Mouse (Mus musculus) lung, postnatal 14 days (tissue): ENCODE data around the gene Dscaml1.
A peak's percentile ranks its signal among the peaks of the same experiment; 100 is the strongest.

Source experiments
- DNase-seq: peaks from one replicate; pipeline ENCODE4 v3.0.0; 2021

Gene Dscaml1

DNA sequence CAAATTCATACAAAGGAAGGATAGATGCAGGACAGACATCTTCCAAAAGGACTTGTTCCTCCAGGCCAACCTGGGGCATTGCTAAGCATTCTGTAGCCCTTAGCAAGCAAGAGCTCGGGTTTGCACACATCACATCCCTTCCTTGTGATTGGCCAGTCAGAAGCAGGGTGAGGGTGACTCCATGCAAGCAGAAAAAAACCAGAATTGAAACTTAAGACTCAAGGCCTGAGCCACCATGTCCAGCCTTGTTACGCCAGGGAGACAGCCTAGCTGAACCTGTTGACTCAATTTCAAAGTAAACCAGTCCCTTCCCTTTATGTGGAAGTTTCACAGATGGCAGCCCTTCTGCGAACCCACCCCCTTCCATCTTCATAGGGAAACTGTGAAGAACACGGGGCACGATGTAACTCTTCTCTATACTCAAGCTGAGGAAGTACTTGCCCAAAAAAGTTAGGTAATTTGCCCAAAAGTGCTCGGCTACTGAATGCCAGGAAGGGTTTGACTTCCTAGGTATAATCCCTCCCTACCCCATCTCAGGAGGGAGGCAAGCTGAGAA lies 218.5 kb downstream of the Dscaml1 start:
- no peak for DNase-seq

DNA sequence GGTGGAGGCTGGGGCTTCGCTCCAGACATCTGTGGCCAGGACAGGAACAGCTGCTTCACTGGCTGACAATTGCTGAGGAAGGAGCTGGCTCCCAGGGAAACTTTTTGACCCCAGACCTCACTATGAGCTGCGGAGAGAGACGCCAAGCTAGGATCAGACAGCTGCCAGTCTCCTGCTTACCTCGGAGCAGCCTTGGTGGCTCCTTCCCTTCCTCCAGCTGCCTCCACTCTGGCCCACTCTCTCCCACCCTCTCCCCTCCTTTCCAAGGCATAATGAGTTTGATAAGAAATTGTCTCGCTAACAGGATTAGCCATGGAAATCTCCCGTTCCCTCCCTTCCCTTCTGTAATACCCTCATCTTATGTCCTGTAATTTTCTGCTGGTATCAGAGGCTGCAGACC lies 219.1 kb downstream of the Dscaml1 start:
- no peak for DNase-seq

GRCm38 (mm10) chr9:45651078-45651809 lies 224.8 kb downstream of the Dscaml1 start:
- no peak for DNase-seq

DNA sequence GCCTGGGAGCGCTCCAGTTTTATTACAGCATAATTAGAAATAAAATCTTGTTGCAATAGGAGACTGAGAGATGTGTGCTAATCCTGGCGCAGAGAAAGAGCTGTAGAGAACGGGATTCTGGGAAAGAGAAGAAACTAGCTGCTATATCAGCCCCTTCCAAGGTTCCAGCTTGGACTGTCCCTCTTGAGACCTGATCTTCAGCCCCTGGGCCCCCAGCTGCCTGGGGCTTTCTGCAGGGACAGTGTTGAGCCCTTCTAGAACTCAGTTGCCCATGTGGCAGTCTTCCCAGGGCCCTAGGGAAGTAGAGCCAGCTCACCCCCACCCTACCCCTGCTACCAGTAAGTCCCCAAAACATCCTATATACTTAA lies 225.4 kb downstream of the Dscaml1 start:
- no peak for DNase-seq

DNA sequence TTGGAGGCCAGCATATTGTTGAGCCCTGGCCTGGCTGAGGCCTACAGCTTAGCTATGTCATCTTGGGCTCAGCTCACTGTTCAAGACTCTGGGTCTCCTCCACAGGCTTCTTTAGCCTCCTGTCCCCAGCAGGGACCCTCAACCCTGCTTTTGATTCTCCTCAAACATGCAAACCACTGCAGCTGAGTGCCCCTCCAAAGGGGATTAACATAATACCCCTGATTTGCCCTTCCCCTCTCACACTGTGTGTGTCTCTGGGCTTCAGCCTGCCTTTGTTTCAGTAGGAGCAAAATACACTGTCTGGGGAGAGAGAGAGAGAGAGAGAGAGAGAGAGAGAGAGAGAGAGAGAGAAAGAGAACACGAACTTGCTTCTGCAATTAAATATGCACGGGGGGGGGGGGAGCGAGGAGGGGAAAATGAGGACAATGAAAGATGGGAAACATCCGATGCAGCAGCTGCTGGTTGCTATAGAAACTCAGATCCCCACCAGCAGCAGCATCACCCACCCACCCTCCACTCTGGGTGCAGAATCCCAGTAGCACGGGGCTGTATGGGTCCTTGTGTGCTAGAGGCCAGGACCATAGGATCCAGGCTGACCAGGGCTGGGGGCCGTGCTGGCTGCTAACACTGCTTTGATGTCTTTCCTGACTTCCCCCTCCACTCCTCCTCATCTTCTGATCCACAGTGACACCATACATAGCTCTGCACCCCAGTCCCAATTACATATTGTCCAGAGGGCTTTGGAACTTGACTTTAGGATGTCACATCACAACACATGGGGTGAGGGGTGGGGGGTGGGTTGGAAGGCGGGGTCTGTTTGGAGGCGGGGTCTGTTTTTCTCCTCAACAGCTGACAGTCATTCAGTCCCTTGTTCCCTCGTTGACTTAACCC lies 231.0 kb downstream of the Dscaml1 start:
- DNase-seq, result no peak

DNA sequence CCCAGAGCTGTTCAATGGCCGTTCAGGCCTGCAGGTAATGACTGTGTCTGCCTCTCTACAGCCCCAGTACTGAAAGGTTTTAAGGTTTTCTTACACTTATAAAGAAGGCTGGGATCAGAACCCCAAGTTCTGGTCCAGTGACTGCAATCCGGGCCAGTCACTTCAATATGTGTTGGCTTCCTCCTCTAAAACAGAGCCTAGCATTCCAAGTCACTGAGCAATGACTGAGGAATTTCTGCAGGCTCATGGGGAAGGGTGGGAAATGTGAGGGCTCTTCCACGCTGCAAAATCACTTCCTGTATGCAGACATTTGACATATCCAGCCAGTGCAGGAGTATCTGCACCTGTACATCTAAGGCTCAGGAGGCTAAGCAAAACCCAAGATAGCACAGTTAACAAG lies 233.8 kb downstream of the Dscaml1 start:
- DNase-seq, result no peak

- no peak for DNase-seq
Measured at GRCm38 (mm10) chr9:45662471-45662870, 236.0 kb downstream of the Dscaml1 start.

GRCm38 (mm10) chr9:45663386-45664315 lies 237.2 kb downstream of the Dscaml1 start:
- DNase-seq, result no peak

DNA sequence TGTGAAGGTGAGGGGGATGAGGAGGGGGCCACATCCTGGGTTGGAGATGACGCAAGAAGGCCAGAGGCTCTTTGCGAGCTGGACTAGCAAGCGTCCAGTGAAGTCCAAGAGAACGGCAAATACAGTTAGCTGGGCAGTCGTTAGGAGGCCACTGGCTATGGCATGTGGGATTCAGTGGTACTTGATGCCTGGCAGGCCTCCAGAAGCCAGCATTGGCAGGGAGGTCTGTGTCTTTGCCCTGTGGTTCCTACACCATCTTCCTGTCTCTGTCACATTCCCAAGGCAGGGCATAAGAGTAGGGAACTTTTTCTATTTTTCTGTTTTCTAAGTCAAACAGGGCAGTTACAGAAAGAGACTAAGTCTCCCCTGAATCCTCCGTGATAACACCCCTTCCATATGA lies 237.9 kb downstream of the Dscaml1 start:
- DNase-seq, result no peak

GRCm38 (mm10) chr9:45664871-45665394 lies 238.5 kb downstream of the Dscaml1 start:
- DNase-seq, result no peak

GRCm38 (mm10) chr9:45675931-45676330 lies 249.5 kb downstream of the Dscaml1 start:
- DNase-seq, result no peak

DNA sequence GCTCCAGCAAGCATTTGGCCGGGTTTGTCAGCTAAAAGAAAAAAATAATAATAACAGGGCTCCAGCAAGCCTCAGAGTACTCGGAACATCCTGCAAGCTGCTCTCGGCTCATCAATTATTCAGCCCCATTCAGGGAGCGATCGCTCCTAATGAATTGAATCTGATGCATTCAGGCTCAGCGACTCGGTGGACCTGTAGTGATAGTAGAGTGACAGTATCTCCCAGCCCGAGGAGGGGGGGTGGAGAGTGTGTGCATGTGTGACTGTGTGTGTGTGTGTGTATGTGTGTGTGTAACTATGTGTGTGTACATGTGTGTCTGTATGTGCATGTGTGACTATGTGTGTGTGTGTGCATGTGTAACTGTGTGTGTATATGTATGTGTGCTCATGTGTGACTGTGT lies 250.2 kb downstream of the Dscaml1 start:
- no peak for DNase-seq

- DNase-seq, result peak; percentile 39
Measured at GRCm38 (mm10) chr9:45677236-45677781, 250.9 kb downstream of the Dscaml1 start.

- DNase-seq, result no peak
Measured at GRCm38 (mm10) chr9:45677952-45678663, 251.7 kb downstream of the Dscaml1 start.

GRCm38 (mm10) chr9:45678664-45679026 lies 252.2 kb downstream of the Dscaml1 start:
- DNase-seq, result no peak

DNA sequence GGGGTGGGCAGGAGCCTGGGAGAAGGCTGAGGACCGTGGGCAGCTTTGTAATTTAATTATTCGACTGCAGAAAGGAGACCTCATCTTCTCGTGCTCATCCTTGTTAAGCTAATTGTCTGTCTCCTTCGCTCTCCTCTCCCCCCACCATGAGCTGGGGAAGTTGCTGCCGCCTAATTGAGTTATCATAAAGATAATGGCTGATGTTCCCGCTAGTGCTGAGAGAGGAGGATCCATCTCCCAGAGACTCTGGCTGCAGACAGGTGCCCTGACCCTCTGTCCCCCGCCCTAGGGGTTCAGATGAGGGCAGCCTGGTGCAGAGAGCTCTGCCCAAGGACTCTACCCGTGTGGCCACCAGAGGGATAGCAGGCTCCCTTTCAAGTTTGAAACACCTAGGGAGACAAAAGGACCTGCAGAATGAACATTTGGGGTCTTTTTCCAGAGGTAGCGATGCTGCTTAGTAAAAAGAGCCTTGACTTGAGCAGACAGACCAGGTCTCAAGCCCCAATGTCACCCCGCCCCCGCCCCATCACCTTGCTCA lies 256.1 kb downstream of the Dscaml1 start:
- no peak for DNase-seq

DNA sequence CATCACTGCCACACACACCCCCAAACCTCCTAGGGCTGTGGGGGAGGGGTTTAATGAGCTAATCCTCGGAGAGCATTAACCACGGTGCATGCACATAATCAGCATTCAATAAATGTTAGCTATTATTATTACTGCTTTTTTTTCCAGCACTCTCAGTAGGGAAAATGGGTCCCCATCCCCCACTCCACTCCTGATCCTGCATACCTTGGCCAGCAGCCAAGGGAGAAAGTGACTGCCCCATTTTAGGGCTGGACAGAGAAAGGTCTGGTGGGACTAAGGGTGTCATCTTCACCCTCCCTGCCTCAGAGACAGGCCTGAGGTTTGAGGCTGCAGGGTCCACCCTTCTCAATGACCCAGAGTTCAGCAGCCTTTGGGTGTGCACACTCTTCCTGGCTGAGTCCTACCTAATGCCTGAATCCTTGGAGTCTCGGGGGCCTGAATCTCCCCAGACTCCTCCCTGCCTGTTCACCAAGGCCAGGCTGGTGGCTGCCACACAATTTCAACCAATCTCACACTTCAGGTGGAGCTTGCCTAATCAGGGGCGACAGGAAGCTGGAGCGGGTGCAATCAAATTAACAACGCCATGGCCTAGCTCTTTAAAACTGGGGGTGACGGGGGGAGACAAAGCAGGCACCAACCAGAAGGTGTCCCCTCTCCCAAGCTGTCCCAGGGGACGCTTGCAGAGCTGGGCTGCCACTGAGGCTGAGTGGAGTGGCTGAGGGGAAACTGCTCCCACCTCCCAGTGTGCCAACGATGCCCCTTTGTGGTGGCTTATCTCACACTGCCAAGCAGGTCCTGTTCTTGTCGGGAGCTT lies 267.2 kb downstream of the Dscaml1 start:
- no peak for DNase-seq

- no peak for DNase-seq
Measured at GRCm38 (mm10) chr9:45694256-45694655, 267.8 kb downstream of the Dscaml1 start.

GRCm38 (mm10) chr9:45699171-45699570 lies 272.7 kb downstream of the Dscaml1 start:
- no peak for DNase-seq

DNA sequence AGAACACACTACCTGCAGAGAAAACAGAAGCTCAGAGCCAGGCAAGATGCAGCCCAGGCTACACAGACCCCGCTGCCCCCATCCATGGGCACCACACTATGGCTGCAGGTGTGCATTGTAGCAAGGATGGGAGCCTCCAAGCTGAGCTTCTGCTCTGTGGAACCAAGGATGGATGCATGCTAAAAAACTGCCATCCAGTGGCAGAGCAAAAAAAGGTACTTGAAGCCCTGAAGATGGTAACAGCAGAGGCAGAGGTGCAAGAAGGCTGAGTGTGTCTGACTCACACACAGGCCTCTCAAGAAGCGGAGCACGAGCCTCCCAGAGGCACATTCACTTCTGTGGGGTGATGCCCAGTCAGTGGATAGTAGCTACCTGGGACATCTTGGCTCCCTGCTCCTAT lies 276.8 kb downstream of the Dscaml1 start:
- DNase-seq, result no peak
